Mouse (Mus musculus) spleen, adult 2 months (tissue): Measurements from ENCODE around the gene Cdkn2d. TPM values are rescaled to one million over a fixed set of nuclear protein-coding genes. Genes with fewer than 3 reads are reported as not detected.
"Not testable (repeated sequence)": the region's sequence is repeated elsewhere in the genome, so short reads cannot be mapped to it uniquely, and the experiment has no call there.

Experiments
- DNase-seq, 2 experiments: peaks; one replicate each; pipeline versions ENCODE4 v3.0.0 to v3.0.0-alpha.2; 2012 to 2021; ENCODE audit warnings: low spot score in 2 of 2, low read depth in 1 of 2
- H3K27ac ChIP-seq: fragments of 200-500 bp; 2 replicates; pipeline ENCODE4 v1.5.1; 2012; ENCODE audit warnings: low read length, inconsistent platforms; ENCODE audit not compliant: insufficient read depth
- H3K27me3 ChIP-seq: fragments of 200-500 bp; 2 replicates; pipeline ENCODE4 v1.6.1; 2012; ENCODE audit warnings: mild to moderate bottlenecking, moderate library complexity, low read length, inconsistent platforms; ENCODE audit not compliant: control insufficient read depth, insufficient read depth
- H3K36me3 ChIP-seq: fragments of 200-500 bp; 2 replicates; pipeline ENCODE4 v1.6.1; 2012; ENCODE audit warnings: mild to moderate bottlenecking, low read length, inconsistent platforms; ENCODE audit not compliant: control insufficient read depth, insufficient read depth
- H3K4me1 ChIP-seq: fragments of 200-500 bp; 2 replicates; pipeline ENCODE4 v1.6.1; 2011; ENCODE audit warnings: inconsistent platforms; ENCODE audit not compliant: control insufficient read depth, insufficient read depth, insufficient read length
- H3K4me3 ChIP-seq: fragments of 200-500 bp; 2 replicates; pipeline ENCODE4 v1.5.1; 2011; ENCODE audit warnings: mild to moderate bottlenecking, inconsistent platforms; ENCODE audit not compliant: insufficient read depth, insufficient read length; ENCODE audit errors: extremely low read depth
- CTCF ChIP-seq: fragments of 200-500 bp; IDR thresholded peaks from 2 replicates; pipeline ENCODE4 v1.5.1; 2011; ENCODE audit warnings: mild to moderate bottlenecking, inconsistent platforms; ENCODE audit not compliant: insufficient read depth, insufficient read length, insufficient replicate concordance; ENCODE audit errors: extremely low read depth
- POLR2A ChIP-seq: fragments of 200-500 bp; IDR thresholded peaks from 2 replicates; pipeline ENCODE4 v1.6.1; 2011; ENCODE audit warnings: low read depth, low read length, inconsistent platforms
- WGBS: fragments of 180-500 bp; shearing (Covaris S2); methylation state at CpG from one replicate; pipeline ENCODE4 v1.1.7; 2018; 5-methylcytosine and 5-hydroxymethylcytosine counted together
- polyA plus RNA-seq: library from polyadenylated mRNA; depleted of rRNA; stranded (reverse); fragments of >200 nt; gene quantifications from 2 replicates; pipeline ENCODE4 v1.2.3, GENCODE M21; 2012

Cdkn2d gene
- polyA plus RNA-seq, 1 experiment, result 87.4 TPM

DNA sequence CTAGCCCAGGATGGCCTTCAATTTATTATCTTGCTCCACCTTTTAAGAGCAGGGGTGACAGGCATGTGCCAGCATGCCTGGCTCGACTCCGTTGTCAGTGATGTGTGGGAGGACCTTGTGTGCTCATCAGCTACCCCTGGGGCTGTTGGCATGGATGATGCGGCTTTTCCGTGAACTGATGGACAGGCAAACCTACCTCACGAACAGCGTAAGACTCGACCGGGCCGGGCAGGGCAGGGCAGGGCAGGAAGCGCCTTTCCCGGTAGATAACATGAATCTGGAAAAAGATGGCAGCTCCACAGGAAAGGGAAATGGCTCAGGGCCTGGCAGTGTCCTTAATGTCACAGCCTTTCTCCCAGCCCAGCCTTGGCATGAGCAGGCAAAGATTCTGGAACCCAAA is 33.1 kb upstream of the Cdkn2d start:
- H3K36me3 ChIP-seq, result no peaks in the 10 kb centered on the region
- no peak overlapping the region for H3K4me3 ChIP-seq
- H3K4me1 ChIP-seq, result peaks cover 48% of the 10 kb centered on the region
- H3K27ac ChIP-seq, result peak overlapping the region; percentile 56
- no peaks in the 10 kb centered on the region for H3K27me3 ChIP-seq
- TF ChIP-seq CTCF (no peak), POLR2A (no peak)
- no peak for DNase-seq
- WGBS, result 74% methylated on average over 11 of the region's 11 CpGs

- peak overlapping the region; percentile 98; the same call in 1 of the 2 replicates for H3K4me3 ChIP-seq
- H3K36me3 ChIP-seq, DNase-seq, H3K27me3 ChIP-seq: not testable (repeated sequence)
- H3K4me1 ChIP-seq, result peaks cover 43% of the 10 kb centered on the region
- WGBS, result 58% methylated on average over 8 of the region's 8 CpGs
- H3K27ac ChIP-seq, result peak overlapping the region; percentile 98
Measured at GRCm38 (mm10) chr9:21322917-21323297, 31.7 kb upstream of the Cdkn2d start.

GRCm38 (mm10) chr9:21322211-21322916 is 31.2 kb upstream of the Cdkn2d start:
- H3K4me3 ChIP-seq, result peak overlapping the region; percentile 98
- peak in 1 of 2 experiments; percentile 49 for DNase-seq
- peaks cover 40% of the 10 kb centered on the region for H3K4me1 ChIP-seq
- TF ChIP-seq POLR2A (no peak), CTCF (no peak)
- 17% methylated on average over 19 of the region's 19 CpGs for WGBS
- H3K27ac ChIP-seq, result peak overlapping the region; percentile 98
- H3K27me3 ChIP-seq, result no peaks in the 10 kb centered on the region
- no peaks in the 10 kb centered on the region for H3K36me3 ChIP-seq

DNA sequence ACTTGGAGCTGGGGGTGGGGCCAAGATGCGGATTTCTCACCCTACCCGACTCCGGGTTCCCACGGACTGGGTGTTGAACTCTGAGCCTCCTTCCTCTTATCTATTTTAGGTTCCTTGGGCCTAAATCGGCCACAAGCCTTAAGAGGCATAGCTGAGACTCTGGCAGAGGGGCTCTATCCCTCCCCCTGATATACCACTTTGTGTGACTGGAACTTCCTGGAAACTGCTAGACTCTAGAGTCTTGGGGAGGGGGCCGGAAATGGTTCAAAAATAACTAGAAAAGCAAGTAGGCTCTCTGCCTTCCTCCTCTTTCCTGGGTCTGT is 30.3 kb upstream of the Cdkn2d start:
- TF ChIP-seq POLR2A (peak; percentile 38), CTCF (no peak)
- 0% methylated on average over 6 of the region's 6 CpGs for WGBS
- peak; percentile 53 to 70 for DNase-seq
- Histone ChIP-seq H3K36me3 (no peaks in the 10 kb centered on the region), H3K27me3 (no peaks in the 10 kb centered on the region), H3K27ac (peak overlapping the region; percentile 98), H3K4me3 (peak overlapping the region; percentile 98), H3K4me1 (peaks cover 35% of the 10 kb centered on the region)

GRCm38 (mm10) chr9:21320619-21321512 is 29.7 kb upstream of the Cdkn2d start, which contains the start of gene Slc44a2:
TSS of gene Slc44a2 (plus strand) at chr9:21320698.
- no peaks in the 10 kb centered on the region for H3K36me3 ChIP-seq
- H3K4me1 ChIP-seq, result peaks cover 32% of the 10 kb centered on the region
- TF ChIP-seq CTCF, result no peak
- peak; percentile 66 for TF ChIP-seq POLR2A
- DNase-seq, result peak; percentile 67 to 88
- no peaks in the 10 kb centered on the region for H3K27me3 ChIP-seq
- H3K4me3 ChIP-seq, result peak within 1 kb of the TSS; percentile 98
- H3K27ac ChIP-seq, result peak within 1 kb of the TSS; percentile 98
- WGBS, result under 1% methylated on average over 51 of the region's 52 CpGs

- 0 out of 2 replicates have a peak overlapping the region, but pooled peaks have one; percentile 20 for H3K27ac ChIP-seq
- WGBS, result 29% methylated on average over 4 of the region's 4 CpGs
- H3K4me1 ChIP-seq, result peaks cover 31% of the 10 kb centered on the region
- no peak for TF ChIP-seq CTCF
- no peak for TF ChIP-seq POLR2A
- H3K27me3 ChIP-seq, result no peaks in the 10 kb centered on the region
- DNase-seq, result no peak
- H3K4me3 ChIP-seq, result peak overlapping the region; percentile 98
- no peaks in the 10 kb centered on the region for H3K36me3 ChIP-seq
Measured at GRCm38 (mm10) chr9:21320280-21320618, 29.0 kb upstream of the Cdkn2d start.

GRCm38 (mm10) chr9:21319503-21319902 is 28.3 kb upstream of the Cdkn2d start:
- no peak overlapping the region for H3K4me3 ChIP-seq
- H3K27ac ChIP-seq, result no peak overlapping the region
- DNase-seq, result no peak
- no peaks in the 10 kb centered on the region for H3K36me3 ChIP-seq
- peaks cover 26% of the 10 kb centered on the region for H3K4me1 ChIP-seq
- 92% methylated on average over 4 of the region's 4 CpGs for WGBS
- TF ChIP-seq POLR2A, result no peak
- no peak for TF ChIP-seq CTCF
- no peaks in the 10 kb centered on the region for H3K27me3 ChIP-seq
